Mouse (Mus musculus) lung, adult 2 months (tissue): Measurements from ENCODE around the gene Irf1.

Experiments
- CTCF ChIP-seq: fragments of 200-500 bp; IDR thresholded peaks from 2 replicates; pipeline ENCODE4 v1.5.1; 2011; ENCODE audit warnings: mild to moderate bottlenecking, low read length, control low read depth; ENCODE audit not compliant: insufficient read depth
- POLR2A ChIP-seq: fragments of 200-500 bp; IDR thresholded peaks from 2 replicates; pipeline ENCODE4 v1.6.1; 2011; ENCODE audit warnings: low read depth, mild to moderate bottlenecking, control low read depth, low read length, borderline replicate concordance; ENCODE audit errors: extremely low read depth

GRCm38 (mm10) chr11:53762426-53762825 lies 7.4 kb upstream of the Irf1 start:
- no peak for TF ChIP-seq CTCF
- no peak for TF ChIP-seq POLR2A
